Mouse (Mus musculus) cerebellum, adult 11-12 months (tissue): ENCODE measurements around the gene Gjc2.

ENCODE experiments used
- DNase-seq: peaks from one replicate; pipeline ENCODE4 v3.0.0; 2022

Gene Gjc2

GRCm38 (mm10) chr11:59202081-59202995 is 19.3 kb upstream of the Gjc2 start, which contains the start of gene Mrpl55:
Gene Mrpl55, plus strand, starts transcription at chr11:59202486.
- peak; percentile 90 for DNase-seq

- DNase-seq: peak; percentile 31
Observed at GRCm38 (mm10) chr11:59201216-59202002, 18.4 kb upstream of the Gjc2 start.

DNA sequence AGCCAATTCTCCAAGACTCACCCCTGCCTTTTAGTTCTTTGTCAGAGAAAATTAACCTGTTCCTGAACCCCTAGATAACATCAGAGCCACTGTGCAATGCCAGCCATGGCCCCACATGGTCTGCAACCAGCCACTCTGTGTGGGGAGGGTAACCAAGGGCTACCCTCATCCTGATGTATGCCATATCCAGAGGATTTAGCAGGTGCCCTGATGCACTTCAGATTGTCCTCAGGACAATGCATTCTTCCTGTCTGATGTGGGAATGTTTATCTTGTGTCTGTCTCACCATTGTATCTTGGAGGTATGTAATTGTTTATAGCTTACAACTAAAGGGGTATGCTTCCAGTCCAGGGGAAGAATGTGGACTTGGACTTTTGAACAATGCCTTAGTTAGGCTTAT is 13.2 kb upstream of the Gjc2 start:
- no peak for DNase-seq

DNA sequence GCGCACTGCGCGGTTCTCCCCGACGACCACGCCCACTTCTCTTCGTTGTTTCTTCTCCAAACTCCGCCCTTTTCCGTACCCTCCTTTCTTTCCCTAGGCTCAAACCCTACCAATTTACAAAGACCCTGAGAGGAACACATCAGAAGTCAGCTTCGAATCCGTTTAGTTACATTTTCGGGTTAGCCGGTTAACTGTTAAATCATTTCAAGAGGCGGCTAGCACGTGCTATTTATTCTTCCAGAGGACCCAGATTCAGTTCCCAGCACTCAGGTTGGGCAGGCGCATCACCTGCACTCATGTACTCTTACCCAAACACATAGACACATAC is 9.0 kb upstream of the Gjc2 start, which contains the start of gene Guk1:
TSS of gene Guk1 (minus strand) at position 154 of the 328 bp plus-strand sequence.
- no peak for DNase-seq

- DNase-seq: peak; percentile 92
Observed at GRCm38 (mm10) chr11:59191231-59192058, 8.4 kb upstream of the Gjc2 start.

- DNase-seq: no peak
Observed at GRCm38 (mm10) chr11:59187706-59188105, 4.7 kb upstream of the Gjc2 start.

DNA sequence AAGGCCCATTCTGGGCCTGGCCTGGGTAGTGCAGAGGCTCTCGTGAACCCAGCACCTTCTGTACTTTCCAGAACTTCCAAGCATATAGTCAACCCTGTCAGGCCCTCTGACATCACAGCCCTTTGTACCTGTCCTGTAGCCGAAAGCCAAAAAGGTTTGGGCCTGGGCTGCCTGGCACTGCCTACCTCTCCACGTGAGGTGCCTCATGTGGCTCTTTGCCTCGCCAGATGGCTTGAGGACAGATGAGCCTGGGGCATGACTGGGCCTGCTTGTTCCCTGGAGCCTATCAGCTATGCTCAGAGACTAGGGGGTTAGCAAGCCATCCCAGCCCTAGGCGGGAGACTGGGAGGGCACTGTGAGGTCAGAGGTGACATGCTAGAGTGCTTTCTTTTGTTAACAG is 2.5 kb upstream of the Gjc2 start:
- no peak for DNase-seq

- no peak for DNase-seq
Observed at GRCm38 (mm10) chr11:59183821-59184220, 808 bp upstream of the Gjc2 start.

GRCm38 (mm10) chr11:59176921-59177320 is 6.1 kb downstream of the Gjc2 start:
- no peak for DNase-seq

- no peak for DNase-seq
Observed at GRCm38 (mm10) chr11:59176475-59176874, 6.5 kb downstream of the Gjc2 start.

DNA sequence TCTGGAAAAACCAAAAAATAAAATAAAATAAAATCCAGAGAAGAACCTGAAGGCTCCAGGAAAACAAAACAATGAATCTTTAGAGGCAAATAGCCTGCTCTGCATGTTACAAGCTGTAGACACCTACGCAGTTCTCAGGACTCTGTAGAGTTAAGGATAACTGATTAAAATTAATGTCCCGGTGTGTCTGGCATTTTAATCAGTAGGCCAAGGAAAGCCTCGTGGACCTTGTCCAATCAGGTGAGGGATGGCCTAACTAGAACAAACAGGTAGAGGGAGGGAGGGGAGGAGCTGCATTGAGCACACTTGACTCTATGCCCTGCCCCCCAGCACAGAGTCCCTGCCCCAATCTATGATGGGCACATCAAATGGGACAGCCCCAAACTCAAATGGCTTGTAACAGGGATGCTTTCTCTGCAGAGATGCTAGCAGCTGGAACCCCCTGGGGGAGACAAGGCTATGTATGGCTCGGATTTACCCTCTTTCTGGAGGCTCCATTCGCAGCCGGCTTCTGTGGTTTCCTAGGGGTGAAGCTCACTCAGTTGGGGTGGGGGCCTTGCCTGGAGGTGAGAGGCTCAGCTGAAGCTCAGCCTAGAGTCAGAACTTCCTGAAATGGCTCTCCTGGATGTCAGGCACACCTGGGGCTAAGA is 8.7 kb downstream of the Gjc2 start:
- no peak for DNase-seq

- DNase-seq: no peak
Observed at GRCm38 (mm10) chr11:59170549-59170948, 12.5 kb downstream of the Gjc2 start.

DNA sequence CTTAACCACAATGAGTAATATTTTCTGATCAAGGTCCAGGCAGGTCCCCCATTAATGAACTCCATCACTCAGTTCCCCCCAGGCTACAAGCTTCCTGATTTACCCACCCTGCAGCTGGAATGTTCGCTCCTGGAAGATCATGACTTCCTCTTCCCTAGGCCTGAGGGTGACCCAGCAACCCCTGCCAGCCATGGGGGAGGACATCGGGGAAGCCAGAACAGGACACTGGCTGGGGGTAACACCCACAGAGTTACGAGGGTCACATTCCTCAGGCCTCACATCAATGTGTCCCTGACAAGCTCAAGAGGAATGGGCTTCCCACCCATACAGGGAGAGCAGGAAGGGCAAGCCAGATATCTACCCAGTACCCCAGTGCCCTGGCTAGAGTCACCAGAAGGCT is 13.2 kb downstream of the Gjc2 start:
- DNase-seq: no peak

DNA sequence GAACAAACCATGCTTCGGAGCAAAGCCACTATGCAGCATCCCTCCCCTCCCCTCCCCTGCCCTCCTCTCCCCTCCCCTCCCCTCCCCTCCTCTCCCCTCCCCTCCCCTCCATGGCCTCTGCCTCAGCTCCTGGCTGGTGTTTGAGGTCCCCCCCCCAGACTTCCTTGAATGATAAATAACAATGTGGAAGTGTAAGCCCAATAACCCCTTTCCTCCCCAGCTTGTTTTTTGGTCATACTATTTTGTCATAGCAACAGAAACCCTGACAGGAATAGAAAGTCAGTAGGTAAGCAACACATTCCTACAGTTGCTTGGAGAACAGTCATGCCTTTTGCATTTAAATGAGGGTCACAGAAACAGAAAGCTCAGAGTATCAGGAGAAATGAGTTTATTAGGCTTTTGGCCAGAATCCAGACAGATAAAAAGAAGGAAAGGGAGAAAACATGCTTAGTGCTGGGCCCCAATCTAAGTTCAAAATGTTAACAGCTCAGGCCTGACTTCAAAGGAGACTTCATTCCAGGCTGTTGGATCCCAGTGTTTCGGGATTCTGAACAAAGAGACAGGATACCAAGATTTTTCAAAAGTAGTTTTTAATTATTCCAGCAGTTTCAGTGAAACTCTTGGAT is 17.3 kb downstream of the Gjc2 start:
- DNase-seq: no peak

GRCm38 (mm10) chr11:59164384-59164783 is 18.6 kb downstream of the Gjc2 start:
- DNase-seq: peak; percentile 56

DNA sequence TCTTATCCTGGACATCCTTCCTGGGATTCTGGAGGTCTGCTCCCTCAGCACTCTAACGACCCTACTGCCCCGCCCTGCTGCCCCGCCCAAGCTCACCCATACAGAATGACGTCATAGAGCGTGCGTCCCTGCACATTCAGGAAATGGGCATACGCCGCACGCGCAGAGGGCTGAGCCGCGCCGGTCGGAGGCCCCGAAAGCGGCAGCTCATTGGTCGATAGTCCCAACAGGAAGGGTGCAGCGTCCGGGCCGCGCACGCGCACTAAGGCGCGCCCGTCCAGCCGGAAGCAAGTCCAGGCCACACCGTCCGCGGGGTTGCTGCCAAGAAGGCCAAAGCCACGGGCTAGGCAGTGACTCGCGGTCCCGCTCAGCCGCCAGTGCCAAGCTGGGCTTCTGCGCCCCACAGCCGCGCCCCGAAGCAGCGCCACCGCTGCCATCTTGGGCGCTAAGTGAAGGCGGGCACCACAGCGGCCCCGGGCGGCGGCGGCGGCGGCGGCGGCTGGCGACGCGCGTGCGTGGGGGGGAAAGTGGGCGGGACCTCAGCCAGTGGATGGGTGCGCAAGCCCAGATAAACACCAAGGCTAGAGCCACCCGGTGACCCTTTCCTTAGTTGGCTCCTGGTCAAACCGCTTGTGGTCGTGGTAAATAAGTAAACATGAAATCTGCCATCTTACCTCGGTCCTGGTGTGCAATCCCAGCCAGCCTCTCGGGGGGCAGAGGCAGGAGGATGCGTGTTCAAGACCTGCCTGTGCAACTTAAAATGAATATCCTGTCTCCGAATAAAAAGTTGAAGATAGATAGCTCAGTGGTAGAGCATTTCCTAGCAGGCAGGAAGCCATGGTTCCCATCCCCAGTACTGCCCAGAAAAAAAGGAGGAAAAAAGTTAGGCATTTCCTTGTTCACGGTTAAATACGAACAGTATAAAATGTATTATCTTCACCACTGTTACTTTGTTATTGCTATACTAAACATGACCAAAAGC is 19.5 kb downstream of the Gjc2 start, which contains the start of gene Iba57:
TSS of gene Iba57 (minus strand) at position 485 of the 982 bp plus-strand sequence.
- DNase-seq: peak; percentile 100

- no peak for DNase-seq
Observed at GRCm38 (mm10) chr11:59162443-59163254, 20.4 kb downstream of the Gjc2 start.

- no peak for DNase-seq
Observed at GRCm38 (mm10) chr11:59161398-59161797, 21.6 kb downstream of the Gjc2 start.

DNA sequence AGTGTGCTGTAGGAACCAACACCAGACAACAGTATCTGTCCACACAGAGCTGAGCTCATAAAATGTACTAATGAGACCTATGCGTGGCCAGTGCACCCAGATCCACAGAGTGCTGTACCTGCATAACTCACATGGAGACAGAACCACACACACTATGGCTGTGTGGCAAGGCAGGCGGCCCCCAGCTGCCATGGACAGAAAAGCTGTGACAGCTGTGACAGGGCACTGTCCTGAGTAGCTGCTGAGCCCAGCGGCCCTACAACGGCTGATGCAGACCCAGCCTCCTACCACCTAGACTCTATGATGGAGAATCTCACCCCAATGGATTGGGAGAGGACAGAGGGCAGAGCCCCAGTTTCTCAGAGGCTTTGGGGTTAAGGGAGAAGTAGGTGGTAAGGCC is 23.5 kb downstream of the Gjc2 start:
- no peak for DNase-seq

- no peak for DNase-seq
Observed at GRCm38 (mm10) chr11:59159099-59159498, 23.9 kb downstream of the Gjc2 start.
